Mouse (Mus musculus): Measurements from ENCODE around the gene Atg9b. TPM values are rescaled to one million over a fixed set of nuclear protein-coding genes. Genes with fewer than 3 reads are reported as not detected.
A peak's percentile ranks its signal among the peaks of the same experiment; 100 is the strongest.
"Not testable (repeated sequence)": the region's sequence is repeated elsewhere in the genome, so short reads cannot be mapped to it uniquely, and the experiment has no call there.

Atg9b gene
- total RNA-seq, 2 experiments from 2014 or later = 0.06 TPM; not detected in 1

DNA sequence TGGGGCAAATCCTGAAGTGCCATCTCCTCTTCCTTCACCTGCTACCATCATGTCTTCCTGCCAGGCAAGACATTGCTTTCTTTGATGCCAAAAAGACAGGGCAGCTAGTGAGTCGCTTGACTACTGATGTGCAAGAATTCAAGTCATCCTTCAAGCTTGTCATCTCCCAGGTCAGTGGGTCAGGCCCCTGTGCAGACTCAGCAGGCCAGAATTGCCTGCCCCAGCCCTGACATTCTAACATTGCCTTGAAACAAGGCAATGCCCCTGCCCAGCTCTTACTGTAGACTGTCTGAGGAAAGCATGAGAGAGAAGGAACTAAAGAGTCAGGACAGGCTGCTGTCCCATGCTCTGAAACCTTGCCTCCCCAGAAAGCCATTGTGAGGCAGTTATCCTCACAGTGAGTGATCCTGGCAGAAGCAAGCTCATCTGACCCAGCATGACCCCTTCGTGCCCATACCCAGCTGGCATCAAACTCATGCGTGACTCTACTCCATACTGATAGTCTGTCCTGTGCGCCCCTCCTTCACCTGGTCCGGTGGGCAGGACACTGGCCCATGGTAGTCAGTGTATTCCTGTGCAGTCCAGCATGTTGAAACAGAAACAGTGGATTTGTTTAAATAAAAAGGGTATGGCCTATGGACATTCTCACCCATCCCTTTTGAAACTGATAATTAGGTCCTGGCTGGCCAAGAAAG lies 9.1 kb upstream of the Atg9b start:
- TF ChIP-seq CTCF (IDR thresholded peaks at IDR 0.05) = no peak
- Histone ChIP-seq H3K27ac (no peak overlapping the region), H3K4me3 (no peak overlapping the region)
- intact Hi-C loops (cut with DNase I) = no loop called here
- DNase-seq = no peak

DNA sequence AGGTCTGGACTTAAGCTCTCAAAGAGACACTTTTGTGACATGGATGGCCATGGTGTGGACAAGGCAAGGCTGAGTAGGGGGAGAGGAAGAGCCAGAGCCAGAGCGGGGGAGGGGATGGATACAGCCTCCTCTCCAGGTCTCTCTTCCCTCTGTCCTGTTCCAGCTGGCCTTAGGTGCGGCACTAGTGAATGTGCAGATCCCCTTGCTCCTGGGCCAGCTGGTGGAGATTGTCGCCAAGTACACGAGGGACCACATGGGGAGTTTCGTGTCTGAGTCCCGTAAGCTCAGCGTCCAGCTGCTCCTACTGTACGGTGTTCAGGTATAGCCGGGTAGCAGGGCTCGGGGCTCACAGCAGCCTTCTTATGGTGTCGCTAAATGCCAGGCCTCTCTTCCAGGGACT lies 8.4 kb upstream of the Atg9b start:
- H3K4me3 ChIP-seq = no peak overlapping the region
- peak; percentile 58 for DNase-seq
- TF ChIP-seq CTCF (IDR thresholded peaks at IDR 0.05) = no peak
- intact Hi-C loops (cut with DNase I) = no loop called here
- H3K27ac ChIP-seq = peak overlapping the region; percentile 38; the same call in 1 of the 2 replicates

DNA sequence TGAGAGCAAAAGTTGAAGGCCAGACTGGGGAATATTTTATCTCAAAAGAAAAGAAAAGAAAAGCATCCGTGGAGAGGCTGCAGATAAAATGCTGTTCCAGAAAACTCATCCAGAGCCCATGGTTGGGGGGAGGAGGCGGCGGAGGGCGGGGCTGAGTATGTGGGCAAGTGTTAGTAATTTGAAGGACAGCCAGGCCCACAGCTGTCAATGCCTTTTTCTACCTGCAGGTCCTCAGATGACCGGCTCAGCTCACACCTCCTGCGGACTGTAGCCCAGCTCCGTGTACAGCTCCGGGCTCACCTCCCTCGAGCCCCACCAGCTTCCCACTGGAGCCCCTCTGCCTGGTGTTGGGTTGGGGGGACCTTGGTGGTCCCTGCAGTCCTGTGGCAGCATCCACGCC lies 7.7 kb upstream of the Atg9b start:
- TF ChIP-seq CTCF (IDR thresholded peaks at IDR 0.05) = no peak
- peak; percentile 54 for DNase-seq
- Histone ChIP-seq H3K27ac (peak overlapping the region; percentile 38; the same call in 1 of the 2 replicates), H3K4me3 (no peak overlapping the region; the same call in 1 of the 2 replicates)
- intact Hi-C loops (cut with DNase I) = loop anchor here (5.0 kb wide), 1 partner anchor 73 kb away; no protein-coding TSS in a partner anchor

DNA sequence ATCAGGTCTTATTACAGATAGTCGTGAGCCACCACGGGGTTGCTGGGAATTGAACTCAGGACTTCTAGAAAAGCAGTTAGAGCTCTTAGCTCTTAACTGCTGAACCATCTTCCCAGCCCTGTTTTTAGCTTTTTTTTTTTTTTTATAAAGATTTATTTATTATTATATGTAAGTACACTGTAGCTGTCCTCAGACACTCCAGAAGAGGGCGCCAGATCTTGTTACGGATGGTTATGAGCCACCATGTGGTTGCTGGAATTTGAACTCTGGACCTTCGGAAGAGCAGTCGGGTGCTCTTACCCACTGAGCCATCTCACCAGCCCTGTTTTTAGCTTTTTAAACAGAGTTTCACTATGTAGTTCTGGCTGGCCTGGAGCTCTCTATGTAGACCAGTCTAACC lies 4.3 kb upstream of the Atg9b start:
- intact Hi-C loops (cut with DNase I) = loop anchor here (5.0 kb wide), 1 partner anchor 76 kb away; no protein-coding TSS in a partner anchor

DNA sequence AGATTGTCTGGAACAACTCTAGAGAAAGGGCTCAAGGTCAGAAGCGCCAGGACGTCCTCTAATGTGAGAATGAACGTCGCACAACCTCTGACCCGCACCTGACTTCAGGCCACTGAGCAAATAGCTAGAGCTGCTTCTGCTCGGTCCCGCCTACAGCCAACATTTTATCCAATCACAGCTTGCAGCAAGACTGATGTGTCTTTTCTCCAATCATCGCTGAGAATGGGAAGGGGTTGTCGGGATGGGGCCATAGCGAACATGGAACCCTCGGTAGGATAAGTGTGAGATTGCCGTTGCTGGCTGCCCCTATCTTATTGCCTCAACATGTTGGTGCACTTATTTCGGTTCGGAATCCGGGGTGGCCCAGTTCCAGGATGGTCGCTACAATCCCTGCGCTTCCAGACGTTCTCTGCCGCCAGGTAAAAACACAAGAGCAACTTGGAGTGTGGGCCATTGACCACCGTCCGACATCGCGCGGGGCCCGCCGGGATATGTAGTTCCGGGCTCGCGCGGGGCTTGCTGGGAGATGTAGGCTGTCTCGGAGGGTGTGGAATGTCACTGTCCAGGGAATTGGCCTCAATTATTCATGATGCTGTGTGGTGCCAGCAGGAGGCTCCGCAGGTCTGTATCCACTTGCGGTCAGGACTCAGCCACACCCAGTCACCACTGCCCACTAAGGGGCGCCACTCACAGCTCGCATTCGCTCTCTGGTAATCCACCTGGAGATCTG lies 2.4 kb upstream of the Atg9b start:
- TF ChIP-seq CTCF (IDR thresholded peaks at IDR 0.05) = peak; percentile 87
- intact Hi-C loops (cut with DNase I) = no loop called here
- peak overlapping the region; percentile 86 for H3K4me3 ChIP-seq

More for the DNA sequence above, 4.3 kb upstream of the Atg9b start:
- peak; percentile 44 for TF ChIP-seq CTCF (IDR thresholded peaks at IDR 0.05)
- not testable (repeated sequence) for H3K27ac ChIP-seq, H3K4me3 ChIP-seq, DNase-seq

DNA sequence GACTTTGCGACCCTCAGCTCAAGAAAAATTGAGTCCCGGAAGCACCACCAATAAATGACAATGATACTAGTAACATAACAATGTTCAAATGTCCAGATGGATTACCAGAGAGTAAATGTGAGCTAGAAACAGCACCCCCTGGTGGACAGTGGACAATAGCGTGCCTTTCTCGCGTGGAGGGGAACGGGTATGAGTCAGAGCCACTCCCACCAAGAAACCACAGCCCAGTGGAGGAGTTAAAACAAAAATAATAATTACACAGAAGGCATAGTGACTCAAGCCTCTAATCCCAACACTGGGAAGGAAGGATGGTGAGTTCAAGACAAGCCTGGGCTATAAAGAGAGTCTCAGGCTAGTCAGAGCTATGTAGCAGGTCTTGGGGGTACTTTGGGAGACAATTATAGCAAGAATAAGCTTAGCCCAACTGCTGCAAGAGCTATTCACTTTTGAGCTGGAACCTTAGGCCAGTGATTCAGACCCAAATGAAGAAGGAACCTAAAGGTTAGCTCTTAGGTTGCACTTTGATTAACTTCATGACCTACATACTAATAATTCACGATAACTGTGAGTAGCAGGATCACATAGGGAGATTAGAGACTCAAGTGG lies 1.6 kb upstream of the Atg9b start, which contains the start of gene Abcb8:
Gene Abcb8, plus strand, starts transcription at position 272 of the 606 bp plus-strand sequence.
- intact Hi-C loops (cut with DNase I) = no loop called here
- peak within 1 kb of the TSS; percentile 86 for H3K4me3 ChIP-seq
- H3K27ac ChIP-seq = peak within 1 kb of the TSS; percentile 98
- TF ChIP-seq CTCF (IDR thresholded peaks at IDR 0.05) = peak; percentile 90
- DNase-seq = peak; percentile 77

More for the DNA sequence above, 2.4 kb upstream of the Atg9b start:
- DNase-seq = peak; percentile 96
- peak overlapping the region; percentile 98 for H3K27ac ChIP-seq

DNA sequence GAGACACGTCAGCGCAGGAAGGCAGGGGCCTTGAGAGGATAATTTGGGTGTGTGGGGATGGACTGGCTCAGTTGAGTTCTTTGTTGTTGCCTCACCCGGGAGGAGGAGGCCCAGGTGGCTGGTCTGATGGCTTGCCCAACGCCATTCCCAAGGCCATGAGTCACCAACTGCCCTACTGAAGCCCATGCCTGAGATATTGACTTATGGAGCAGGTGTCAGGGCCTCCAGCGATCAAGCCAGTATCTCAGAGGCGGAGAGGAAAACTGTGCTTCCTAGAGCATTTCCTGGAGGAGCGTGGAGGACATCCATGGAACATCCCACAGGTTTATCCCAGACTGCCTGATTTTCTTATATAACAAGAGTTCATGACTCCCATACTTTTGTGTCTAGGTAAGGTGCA lies 781 bp upstream of the Atg9b start:
- H3K27ac ChIP-seq = peak overlapping the region; percentile 98
- TF ChIP-seq CTCF (IDR thresholded peaks at IDR 0.05) = no peak
- H3K4me3 ChIP-seq = no peak overlapping the region
- DNase-seq = no peak
- intact Hi-C loops (cut with DNase I) = no loop called here

DNA sequence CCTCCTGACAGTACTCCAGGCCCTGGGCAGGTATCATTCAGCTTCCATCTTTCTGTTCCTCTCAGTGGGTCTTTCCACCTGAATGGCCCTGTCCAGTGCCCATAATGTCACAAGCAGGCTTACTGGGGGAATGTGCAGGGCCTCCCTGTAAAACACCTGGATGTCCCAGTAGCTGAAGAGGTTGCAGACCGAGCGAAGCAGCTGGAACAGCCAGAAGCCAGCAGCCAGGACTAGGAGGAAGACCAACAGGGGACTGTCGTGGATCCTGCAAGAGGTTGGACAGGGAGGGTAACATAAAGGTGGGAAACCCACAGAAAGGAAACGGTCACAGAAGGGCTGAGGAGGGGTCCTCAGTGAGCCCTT lies 2.3 kb downstream of the Atg9b start:
- no peak for TF ChIP-seq CTCF (IDR thresholded peaks at IDR 0.05)
- intact Hi-C loops (cut with DNase I) = no loop called here
- no peak for DNase-seq
- no peak overlapping the region for H3K4me3 ChIP-seq
- no peak overlapping the region for H3K27ac ChIP-seq

DNA sequence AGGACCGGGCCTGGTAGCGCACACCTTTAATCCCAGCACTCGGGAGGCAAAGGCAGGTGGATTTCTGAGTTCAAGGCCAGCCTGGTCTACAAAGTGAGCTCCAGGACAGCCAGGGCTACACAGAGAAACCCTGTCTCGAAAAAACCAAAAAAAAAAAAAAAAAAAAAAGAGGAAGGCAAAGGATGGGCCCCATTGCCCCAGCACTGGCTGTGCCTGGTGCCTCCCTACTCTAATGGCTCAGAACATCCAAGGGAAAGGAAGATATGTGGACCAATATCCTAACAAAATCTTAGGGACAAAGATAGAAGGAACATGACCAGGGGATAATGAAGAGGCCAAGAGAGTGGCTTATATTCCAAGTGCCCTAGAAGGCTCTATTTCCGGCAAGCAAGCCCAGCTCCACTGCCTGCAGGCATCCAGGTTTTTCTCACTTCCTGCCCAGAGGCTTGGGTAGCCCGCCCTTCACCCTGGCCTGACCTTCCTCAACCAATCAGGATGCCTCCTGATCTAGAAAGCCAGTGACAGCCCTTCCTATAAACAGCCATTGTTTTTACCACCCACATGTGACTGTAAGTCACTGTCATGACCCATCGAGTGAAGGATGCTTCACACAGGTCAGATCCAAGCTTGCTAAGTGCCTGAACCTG lies 2.8 kb downstream of the Atg9b start:
- DNase-seq = no peak
- intact Hi-C loops (cut with DNase I) = no loop called here
- no peak overlapping the region for H3K4me3 ChIP-seq
- no peak for TF ChIP-seq CTCF (IDR thresholded peaks at IDR 0.05)
- no peak overlapping the region for H3K27ac ChIP-seq

DNA sequence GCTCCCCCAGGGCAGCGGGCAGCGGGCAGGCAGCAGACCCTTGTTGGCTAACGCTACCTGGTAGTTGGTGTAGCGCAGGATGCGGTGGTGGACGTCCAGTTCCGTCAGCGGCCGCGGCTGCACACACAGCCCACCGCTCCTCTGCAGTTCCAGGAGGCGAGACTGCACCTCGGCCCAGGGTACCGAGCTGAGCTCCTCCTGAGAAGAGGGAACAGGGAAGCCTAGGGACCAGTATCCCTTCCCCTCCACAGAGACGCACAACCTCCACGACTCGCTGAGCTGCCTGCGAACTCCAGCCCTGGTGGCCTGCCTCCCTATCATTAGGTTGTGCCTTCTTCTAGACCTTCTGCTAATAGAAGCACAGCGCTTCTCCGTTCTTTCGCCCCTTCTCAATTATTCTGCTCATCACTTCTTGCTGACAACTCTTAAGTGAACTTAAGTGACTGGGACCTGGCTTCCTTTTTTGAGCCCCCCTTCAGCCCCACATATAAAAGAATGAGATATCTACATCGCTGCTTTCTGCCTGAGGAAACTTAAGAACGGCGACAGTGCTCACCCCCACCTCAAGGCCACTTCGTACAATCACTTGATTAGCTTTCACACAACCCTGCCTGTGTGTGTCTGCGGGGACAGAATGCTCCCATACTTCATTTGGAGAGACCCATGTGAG lies 3.6 kb downstream of the Atg9b start:
- DNase-seq = no peak
- intact Hi-C loops (cut with DNase I) = no loop called here
- H3K4me3 ChIP-seq = peak overlapping the region; percentile 73
- no peak for TF ChIP-seq CTCF (IDR thresholded peaks at IDR 0.05)
- peak overlapping the region; percentile 67 for H3K27ac ChIP-seq

DNA sequence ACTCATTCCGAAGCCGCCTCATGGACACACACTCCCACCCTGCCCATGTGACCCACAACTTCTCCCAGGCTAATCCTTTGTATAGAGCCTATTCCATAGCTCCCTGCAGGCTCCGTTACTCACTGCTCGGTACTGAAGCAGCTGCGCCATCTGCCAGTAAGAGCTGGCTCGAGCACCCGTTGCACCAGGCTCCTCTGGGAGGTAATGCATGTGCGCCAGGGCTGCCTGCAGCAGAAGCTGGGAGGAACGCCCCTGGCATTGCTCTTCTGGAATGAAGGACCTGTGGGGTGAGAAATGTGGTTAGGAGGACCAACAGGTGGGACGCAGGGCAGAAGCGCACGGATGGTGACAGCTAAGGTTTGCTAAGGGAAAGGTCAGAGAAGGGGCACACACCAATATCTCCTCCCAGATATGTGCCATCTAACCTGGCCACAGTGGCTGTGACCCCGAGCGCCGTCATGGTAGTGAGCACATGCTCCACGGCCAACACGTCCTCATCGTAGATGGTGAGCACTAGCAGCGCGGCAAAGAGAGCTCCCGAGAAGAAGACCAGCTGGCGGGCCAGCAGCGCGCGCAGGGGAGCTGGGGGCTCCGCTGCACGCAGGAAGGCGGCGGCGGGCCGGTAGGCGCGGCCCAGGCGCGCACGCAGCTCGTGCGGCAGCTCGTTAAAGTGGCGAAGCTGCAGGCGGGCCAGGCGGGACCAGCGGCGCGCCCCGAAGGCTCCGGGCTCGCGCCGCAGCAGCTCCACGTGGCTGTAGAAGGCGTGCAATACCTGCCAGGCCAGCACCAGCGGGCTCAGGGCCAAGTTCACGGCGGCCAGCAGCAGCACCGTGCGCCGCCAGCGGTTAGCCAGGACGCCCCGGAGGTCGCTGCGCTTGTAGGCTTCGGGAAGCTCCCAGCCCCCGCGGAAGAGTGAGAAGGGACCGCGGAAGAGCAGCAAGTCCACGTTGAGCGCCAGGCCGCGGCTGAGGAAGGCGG lies 4.4 kb downstream of the Atg9b start:
- TF ChIP-seq CTCF (IDR thresholded peaks at IDR 0.05) = no peak
- peak overlapping the region; percentile 73 for H3K4me3 ChIP-seq
- DNase-seq = peak; percentile 87
- peak overlapping the region; percentile 67 for H3K27ac ChIP-seq
- intact Hi-C loops (cut with DNase I) = no loop called here
